ENCODE assay signal across 8 mouse cellular contexts in genomic region chr10:21668976-21669375, GRCm38 (mm10).
A peak's percentile ranks its signal among the peaks of the same experiment; 100 is the strongest.
DNase-seq lines count a peak whose midpoint lies in the region; ATAC-seq and TF ChIP-seq lines count a peak whose summit lies in the region.

No protein-coding gene starts in this region.

- no peaks in the 10 kb centered on the region for H3K27me3 ChIP-seq in hindbrain, postnatal 0 days (ENCODE audit: insufficient read depth, low read length)
- H3K27me3 ChIP-seq in liver, embryonic 16.5 days (ENCODE audit: control insufficient read depth, insufficient read depth, low read depth, low read length) = no peaks in the 10 kb centered on the region

- no peaks in the 10 kb centered on the region for H3K36me3 ChIP-seq in hindbrain, postnatal 0 days (ENCODE audit: insufficient read depth, low read length)
- H3K36me3 ChIP-seq in liver, embryonic 16.5 days (ENCODE audit: control insufficient read depth, insufficient read depth) = no peaks in the 10 kb centered on the region

- H3K9ac ChIP-seq in hindbrain, postnatal 0 days (replicated peaks; ENCODE audit: low read length) = no peak overlapping the region
- no peak overlapping the region for H3K9ac ChIP-seq in liver, embryonic 16.5 days (ENCODE audit: low read depth, low read length)

- H3K9me3 ChIP-seq in hindbrain, postnatal 0 days (ENCODE audit: low read length) = no peaks in the 10 kb centered on the region
- no peaks in the 10 kb centered on the region for H3K9me3 ChIP-seq in liver, embryonic 16.5 days (replicated peaks; ENCODE audit: control insufficient read depth, low read length)

- no peaks in the 10 kb centered on the region for H3K4me1 ChIP-seq in hindbrain, postnatal 0 days (ENCODE audit: insufficient read depth, low read length)
- no peaks in the 10 kb centered on the region for H3K4me1 ChIP-seq in liver, embryonic 16.5 days (ENCODE audit: control insufficient read depth, low read depth, low read length)

- H3K27ac ChIP-seq in hindbrain, postnatal 0 days = no peak overlapping the region
- H3K27ac ChIP-seq in liver, embryonic 16.5 days (ENCODE audit: low read length) = no peak overlapping the region

- H3K4me2 ChIP-seq in hindbrain, postnatal 0 days (ENCODE audit: low read depth, low read length) = peak overlapping the region; percentile 13; the same call in 1 of the 2 replicates
- H3K4me2 ChIP-seq in liver, embryonic 16.5 days (ENCODE audit: low read depth, low read length) = no peak overlapping the region

- ATAC-seq in hindbrain, postnatal 0 days = no peak
- peak; percentile 27; the same call in 1 of the 2 replicates for ATAC-seq in liver, embryonic 16.5 days (ENCODE audit: low read depth)
- ATAC-seq in monocyte, adult 5-6 weeks (replicated peaks; ENCODE audit: insufficient number of reproducible peaks, low FRiP score, low TSS enrichment, poor library complexity, severe bottlenecking) = no peak

- DNase-seq in R1 (ENCODE audit: low read depth, low spot score) = peak; percentile 86
- peak; percentile 70 for DNase-seq in embryo, embryonic 11 days
- no peak for DNase-seq in hindbrain, postnatal 0 days (ENCODE audit: low spot score)
- no peak for DNase-seq in thymus, postnatal 14 days
- DNase-seq in layer of hippocampus, adult 9-10 months (ENCODE audit: low spot score) = no peak
- no peak for DNase-seq in urinary bladder, postnatal 4 days (ENCODE audit: low spot score in 2 of 2)

- TF ChIP-seq CTCF in hindbrain, postnatal 0 days (IDR thresholded peaks at IDR 0.05; ENCODE audit: low read depth) = no peak

- WGBS in hindbrain, postnatal 0 days = 51% methylated on average over 17 of the region's 17 CpGs
- WGBS in liver, embryonic 16.5 days (ENCODE audit: insufficient replicate concordance) = 22% methylated on average over 17 of the region's 17 CpGs

- no peak overlapping the region for H3K4me3 ChIP-seq in hindbrain, postnatal 0 days (ENCODE audit: low read length)
- no peak overlapping the region for H3K4me3 ChIP-seq in liver, embryonic 16.5 days (ENCODE audit: low read depth, low read length)

Comparison
In these comparisons a context has a peak if more than half of its experiments do, and no peak if none do; other contexts are left out.
1. DNase-seq: peak in R1 (single experiment) and embryo, embryonic 11 days (single experiment); none in hindbrain, postnatal 0 days (single experiment), thymus, postnatal 14 days (single experiment), layer of hippocampus, adult 9-10 months (single experiment) and urinary bladder, postnatal 4 days (0 of 2).